Mouse (Mus musculus): ENCODE results near the gene Vwa7. TPM values are rescaled to one million over a fixed set of nuclear protein-coding genes. Genes with fewer than 3 reads are reported as not detected.
A peak's percentile ranks its signal among the peaks of the same experiment; 100 is the strongest.

Vwa7 gene
- total and polyA plus RNA-seq, 3 experiments = 9.8 to 10.4 TPM; not detected in 1

- TF ChIP-seq ZNF384 (IDR thresholded peaks at IDR 0.05; ENCODE audit: low read depth, low read length) = peak; percentile 98
- TF ChIP-seq MYC (IDR thresholded peaks at IDR 0.05; ENCODE audit: low read depth, low read length) = peak; percentile 15; the same call in 1 of the 2 replicates
- TF ChIP-seq JUND (IDR thresholded peaks at IDR 0.05; ENCODE audit: low read depth, low read length) = no peak
- TF ChIP-seq BHLHE40 (IDR thresholded peaks at IDR 0.05; ENCODE audit: borderline replicate concordance, low read depth, low read length) = peak; percentile 13; the same call in 1 of the 2 replicates
- TF ChIP-seq CTCF (IDR thresholded peaks at IDR 0.05 in 2 of 3, conservative IDR thresholded peaks at IDR 0.05 in 1 of 3; ENCODE audit: control insufficient read depth in 1 of 3, insufficient read depth in 1 of 3, low read depth in 2 of 3, low read length in 3 of 3, poor library complexity in 1 of 3, severe bottlenecking in 1 of 3) = no peak
- TF ChIP-seq NELFE (IDR thresholded peaks at IDR 0.05; ENCODE audit: low read depth, low read length) = no peak
Measured at GRCm38 (mm10) chr17:35047688-35048087, 31.3 kb downstream of the Vwa7 start (continued).

GRCm38 (mm10) chr17:35048149-35048931, 32.0 kb downstream of the Vwa7 start:
- H3K9me3 ChIP-seq (replicated peaks; ENCODE audit: insufficient read depth, low read length) = no peaks in the 10 kb centered on the region
- peak overlapping the region; percentile 66 for H3K9ac ChIP-seq (ENCODE audit: control insufficient read depth, low read depth, low read length, poor library complexity, severe bottlenecking)
- peak; percentile 90 for DNase-seq (ENCODE audit: low read depth, low spot score)
- TF ChIP-seq POLR2A (IDR thresholded peaks at IDR 0.05; ENCODE audit: control insufficient read depth in 1 of 2, insufficient read depth in 1 of 2, low read depth in 1 of 2, low read length in 2 of 2, poor library complexity in 1 of 2) (peak in 1 of 2 experiments; percentile 72; a peak in 2 of 4 replicates), ELF1 (IDR thresholded peaks at IDR 0.05; ENCODE audit: low read depth, low read length) (0 out of 2 replicates have a peak, but pooled peaks have one; percentile 45), USF2 (IDR thresholded peaks at IDR 0.05; ENCODE audit: borderline replicate concordance in 1 of 2, insufficient read depth in 1 of 2, low read depth in 1 of 2, low read length in 2 of 2) (no peak), TAL1 (IDR thresholded peaks at IDR 0.05; ENCODE audit: low read length) (no peak; the same call in 1 of the 2 replicates), MEF2A (IDR thresholded peaks at IDR 0.05; ENCODE audit: extremely low read depth, insufficient replicate concordance, low read depth, low read length, poor library complexity, severe bottlenecking) (no peak), SIN3A (IDR thresholded peaks at IDR 0.05; ENCODE audit: low read length) (peak; percentile 70), ZNF384 (IDR thresholded peaks at IDR 0.05; ENCODE audit: low read depth, low read length) (peak; percentile 39; the same call in 1 of the 2 replicates), KAT2A (conservative IDR thresholded peaks at IDR 0.05; ENCODE audit: low read depth, low read length) (no peak), GABPA (IDR thresholded peaks at IDR 0.05; ENCODE audit: low read depth, low read length) (no peak), POLR2AphosphoS2 (IDR thresholded peaks at IDR 0.05; ENCODE audit: low read length) (no peak), MAX (IDR thresholded peaks at IDR 0.05; ENCODE audit: low read length) (no peak), ZMIZ1 (IDR thresholded peaks at IDR 0.05; ENCODE audit: low read depth, low read length) (peak; percentile 89), HCFC1 (IDR thresholded peaks at IDR 0.05; ENCODE audit: low read depth, low read length) (0 out of 2 replicates have a peak, but pooled peaks have one; percentile 44), UBTF (IDR thresholded peaks at IDR 0.05; ENCODE audit: borderline replicate concordance, insufficient read depth, low read depth, low read length) (no peak), JUND (IDR thresholded peaks at IDR 0.05; ENCODE audit: low read depth, low read length) (no peak; the same call in 1 of the 2 replicates), GATA1 (IDR thresholded peaks at IDR 0.05; ENCODE audit: low read depth, low read length) (peak; percentile 36; the same call in 1 of the 2 replicates), CTCF (IDR thresholded peaks at IDR 0.05 in 2 of 3, conservative IDR thresholded peaks at IDR 0.05 in 1 of 3; ENCODE audit: control insufficient read depth in 1 of 3, insufficient read depth in 1 of 3, low read depth in 2 of 3, low read length in 3 of 3, poor library complexity in 1 of 3, severe bottlenecking in 1 of 3) (no peak), E2F4 (IDR thresholded peaks at IDR 0.05; ENCODE audit: borderline replicate concordance, low read depth, low read length) (no peak), POLR2AphosphoS5 (IDR thresholded peaks at IDR 0.05; ENCODE audit: borderline replicate concordance, low read depth, low read length) (no peak), USF1 (IDR thresholded peaks at IDR 0.05; ENCODE audit: low read depth, low read length) (no peak), MAFK (IDR thresholded peaks at IDR 0.05; ENCODE audit: borderline replicate concordance, low read depth, low read length) (0 out of 2 replicates have a peak, but pooled peaks have one; percentile 37), BHLHE40 (IDR thresholded peaks at IDR 0.05; ENCODE audit: borderline replicate concordance, low read depth, low read length) (no peak; the same call in 1 of the 2 replicates), MYB (IDR thresholded peaks at IDR 0.05; ENCODE audit: low read depth, low read length) (peak; percentile 58; the same call in 1 of the 2 replicates), RAD21 (IDR thresholded peaks at IDR 0.05; ENCODE audit: low read depth, low read length) (no peak), MXI1 (IDR thresholded peaks at IDR 0.05; ENCODE audit: low read depth, low read length) (peak; percentile 46), ZC3H11A (IDR thresholded peaks at IDR 0.05; ENCODE audit: low read depth, low read length) (no peak), NRF1 (IDR thresholded peaks at IDR 0.05; ENCODE audit: insufficient read depth, low read depth, low read length, poor library complexity, severe bottlenecking) (no peak), ZKSCAN1 (IDR thresholded peaks at IDR 0.05; ENCODE audit: low read depth, low read length) (no peak; the same call in 1 of the 2 replicates), RCOR1 (IDR thresholded peaks at IDR 0.05; ENCODE audit: low read depth, low read length) (peak; percentile 57)

More at GRCm38 (mm10) chr17:35048149-35048931, 32.0 kb downstream of the Vwa7 start:
- peak overlapping the region; percentile 50 to 52 for H3K4me3 ChIP-seq (ENCODE audit: control insufficient read depth in 1 of 2, insufficient read depth in 1 of 2, low read depth in 2 of 2, low read length in 2 of 2)
- H3K4me1 ChIP-seq (ENCODE audit: control insufficient read depth in 1 of 2, insufficient read depth in 2 of 2, low read length in 2 of 2) = peaks cover 7 to 51% of the 10 kb centered on the region in 2 experiments
- peaks cover 31% of the 10 kb centered on the region for H3K79me2 ChIP-seq (ENCODE audit: control insufficient read depth, insufficient read depth, low read length, poor library complexity)
- H3K27ac ChIP-seq (ENCODE audit: control insufficient read depth, low read depth, low read length) = peak overlapping the region; percentile 98
- H3K27me3 ChIP-seq (ENCODE audit: control insufficient read depth in 1 of 2, insufficient read depth in 2 of 2, low read length in 2 of 2) = no peaks in the 10 kb centered on the region
- H3K36me3 ChIP-seq (ENCODE audit: control insufficient read depth in 1 of 2, insufficient read depth in 2 of 2, low read length in 2 of 2) = peaks cover 2 to 39% of the 10 kb centered on the region in 2 experiments

All from MEL (cell line).